Mouse (Mus musculus): ENCODE measurements around the gene Fam163a. TPM values are rescaled to one million over a fixed set of nuclear protein-coding genes. Genes with fewer than 3 reads are reported as not detected.

Gene Fam163a
- total and polyA plus RNA-seq, 2 experiments from 2014 or later = 4.8 to 5.6 TPM

DNA sequence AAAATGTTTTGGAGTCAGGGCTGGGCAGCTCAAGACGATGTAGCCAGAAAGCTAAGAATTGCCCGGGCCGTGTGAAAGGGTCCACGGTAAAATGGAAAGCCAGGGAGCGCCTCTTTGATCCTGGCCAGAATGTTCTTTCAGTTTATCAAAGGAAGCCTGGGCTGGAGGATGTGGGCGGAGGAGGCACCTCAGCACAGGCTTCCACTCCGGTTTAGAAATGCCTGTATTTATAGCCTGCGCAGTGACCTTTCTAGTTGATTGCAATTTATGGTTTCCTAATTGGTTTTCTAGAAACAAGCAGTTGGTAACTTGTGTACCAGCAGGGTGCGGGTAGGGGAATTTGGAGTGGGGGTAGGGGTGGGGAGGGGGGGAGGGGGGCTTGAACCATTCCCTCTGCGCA, 96.4 kb downstream of the Fam163a start:
- Histone ChIP-seq H3K27me3 (ENCODE audit: insufficient read depth, low read length) (no peaks in the 10 kb centered on the region), H3K4me2 (ENCODE audit: low read depth, low read length, poor library complexity, severe bottlenecking) (0 out of 2 replicates have a peak overlapping the region, but pooled peaks have one; percentile 10), H3K4me1 (ENCODE audit: insufficient read depth, low read length) (no peaks in the 10 kb centered on the region), H3K27ac (ENCODE audit: low read depth, low read length) (no peak overlapping the region), H3K9ac (replicated peaks; ENCODE audit: low read length, poor library complexity, severe bottlenecking) (no peak overlapping the region), H3K36me3 (ENCODE audit: insufficient read depth, low read length) (no peaks in the 10 kb centered on the region), H3K4me3 (ENCODE audit: low read depth, low read length) (no peak overlapping the region), H3K9me3 (ENCODE audit: low read length) (no peaks in the 10 kb centered on the region)
- no peak for TF ChIP-seq CTCF (IDR thresholded peaks at IDR 0.05)
- 36% methylated on average over 10 of the region's 10 CpGs for WGBS
- no peak for DNase-seq (ENCODE audit: low spot score)
- no peak for ATAC-seq (ENCODE audit: low FRiP score)

DNA sequence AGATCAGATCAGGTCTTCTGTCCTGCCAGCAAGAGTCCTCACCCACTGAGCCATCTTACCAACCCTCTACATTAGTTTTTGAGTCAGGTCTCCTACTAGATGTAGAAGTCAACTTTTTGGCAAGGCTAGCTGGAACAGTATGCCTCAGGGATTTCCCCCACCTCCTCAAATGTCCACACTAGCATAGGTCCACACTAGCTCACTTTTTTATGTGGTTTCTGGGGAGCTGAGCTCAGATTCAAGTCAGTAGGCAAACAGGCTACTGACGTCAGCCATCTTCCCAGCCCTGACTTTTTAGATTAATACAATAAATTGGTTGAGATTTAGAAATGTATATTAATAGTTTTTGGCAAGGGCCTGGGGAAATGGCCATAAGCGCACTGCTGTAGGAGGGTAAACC, 97.4 kb downstream of the Fam163a start:
- H3K9me3 ChIP-seq (ENCODE audit: low read length) = no peaks in the 10 kb centered on the region
- H3K4me3 ChIP-seq (ENCODE audit: low read depth, low read length) = no peak overlapping the region
- WGBS = 85% methylated on average over 2 of the region's 2 CpGs
- no peak overlapping the region for H3K9ac ChIP-seq (replicated peaks; ENCODE audit: low read length, poor library complexity, severe bottlenecking)
- no peaks in the 10 kb centered on the region for H3K27me3 ChIP-seq (ENCODE audit: insufficient read depth, low read length)
- no peaks in the 10 kb centered on the region for H3K4me1 ChIP-seq (ENCODE audit: insufficient read depth, low read length)
- H3K27ac ChIP-seq (ENCODE audit: low read depth, low read length) = no peak overlapping the region
- H3K4me2 ChIP-seq (ENCODE audit: low read depth, low read length, poor library complexity, severe bottlenecking) = no peak overlapping the region
- H3K36me3 ChIP-seq (ENCODE audit: insufficient read depth, low read length) = no peaks in the 10 kb centered on the region
- no peak for DNase-seq (ENCODE audit: low spot score)
- no peak for TF ChIP-seq CTCF (IDR thresholded peaks at IDR 0.05)
- no peak for ATAC-seq (ENCODE audit: low FRiP score)

DNA sequence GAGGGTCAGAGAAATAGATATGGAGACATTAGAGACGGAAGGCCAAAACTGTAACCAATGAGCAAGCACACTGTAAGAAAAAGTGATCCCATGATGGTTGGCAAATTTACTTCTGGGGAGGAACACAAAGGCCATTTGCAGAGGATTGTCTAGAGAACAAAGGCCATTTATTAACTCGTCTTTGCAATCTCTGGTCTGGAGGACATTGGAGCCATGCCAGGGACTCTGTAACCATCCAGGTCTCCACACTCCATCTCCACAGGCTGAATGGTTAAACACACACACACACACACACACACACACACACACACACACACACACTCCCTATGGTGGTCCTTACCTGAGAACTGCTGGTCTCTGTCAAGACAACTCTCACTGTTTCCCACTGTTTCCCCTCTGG, 99.4 kb downstream of the Fam163a start:
- 80% methylated on average over 2 of the region's 2 CpGs for WGBS
- H3K27me3 ChIP-seq (ENCODE audit: insufficient read depth, low read length) = no peaks in the 10 kb centered on the region
- H3K9me3 ChIP-seq (ENCODE audit: low read length) = no peaks in the 10 kb centered on the region
- DNase-seq (ENCODE audit: low spot score) (no peak), ATAC-seq (ENCODE audit: low FRiP score) (no peak)
- no peak overlapping the region for H3K4me2 ChIP-seq (ENCODE audit: low read depth, low read length, poor library complexity, severe bottlenecking)
- H3K9ac ChIP-seq (replicated peaks; ENCODE audit: low read length, poor library complexity, severe bottlenecking) = no peak overlapping the region
- no peaks in the 10 kb centered on the region for H3K4me1 ChIP-seq (ENCODE audit: insufficient read depth, low read length)
- no peak for TF ChIP-seq CTCF (IDR thresholded peaks at IDR 0.05)
- H3K36me3 ChIP-seq (ENCODE audit: insufficient read depth, low read length) = no peaks in the 10 kb centered on the region
- no peak overlapping the region for H3K27ac ChIP-seq (ENCODE audit: low read depth, low read length)
- H3K4me3 ChIP-seq (ENCODE audit: low read depth, low read length) = no peak overlapping the region

- TF ChIP-seq CTCF (IDR thresholded peaks at IDR 0.05) = no peak
- Histone ChIP-seq H3K36me3 (ENCODE audit: insufficient read depth, low read length) (no peaks in the 10 kb centered on the region), H3K9me3 (ENCODE audit: low read length) (no peaks in the 10 kb centered on the region), H3K27ac (ENCODE audit: low read depth, low read length) (no peak overlapping the region), H3K27me3 (ENCODE audit: insufficient read depth, low read length) (no peaks in the 10 kb centered on the region), H3K4me2 (ENCODE audit: low read depth, low read length, poor library complexity, severe bottlenecking) (no peak overlapping the region), H3K9ac (replicated peaks; ENCODE audit: low read length, poor library complexity, severe bottlenecking) (no peak overlapping the region), H3K4me1 (ENCODE audit: insufficient read depth, low read length) (no peaks in the 10 kb centered on the region), H3K4me3 (ENCODE audit: low read depth, low read length) (no peak overlapping the region)
- 88% methylated on average over 2 of the region's 2 CpGs for WGBS
- DNase-seq (ENCODE audit: low spot score) (no peak), ATAC-seq (ENCODE audit: low FRiP score) (no peak)
Measured at GRCm38 (mm10) chr1:156103763-156104162, 101.1 kb downstream of the Fam163a start.

- H3K9me3 ChIP-seq (ENCODE audit: low read length) = no peaks in the 10 kb centered on the region
- no peaks in the 10 kb centered on the region for H3K27me3 ChIP-seq (ENCODE audit: insufficient read depth, low read length)
- ATAC-seq (ENCODE audit: low FRiP score) (no peak), DNase-seq (ENCODE audit: low spot score) (no peak)
- H3K36me3 ChIP-seq (ENCODE audit: insufficient read depth, low read length) = no peaks in the 10 kb centered on the region
- no peak overlapping the region for H3K27ac ChIP-seq (ENCODE audit: low read depth, low read length)
- no peaks in the 10 kb centered on the region for H3K4me1 ChIP-seq (ENCODE audit: insufficient read depth, low read length)
- 86% methylated on average over 4 of the region's 4 CpGs for WGBS
- H3K4me3 ChIP-seq (ENCODE audit: low read depth, low read length) = no peak overlapping the region
- H3K4me2 ChIP-seq (ENCODE audit: low read depth, low read length, poor library complexity, severe bottlenecking) = no peak overlapping the region
- no peak for TF ChIP-seq CTCF (IDR thresholded peaks at IDR 0.05)
- H3K9ac ChIP-seq (replicated peaks; ENCODE audit: low read length, poor library complexity, severe bottlenecking) = no peak overlapping the region
Measured at GRCm38 (mm10) chr1:156091811-156092210, 113.0 kb downstream of the Fam163a start.

GRCm38 (mm10) chr1:156090042-156090441, 114.8 kb downstream of the Fam163a start:
- no peaks in the 10 kb centered on the region for H3K36me3 ChIP-seq (ENCODE audit: insufficient read depth, low read length)
- no peak for DNase-seq (ENCODE audit: low spot score)
- H3K9me3 ChIP-seq (ENCODE audit: low read length) = no peaks in the 10 kb centered on the region
- TF ChIP-seq CTCF (IDR thresholded peaks at IDR 0.05) = no peak
- no peak overlapping the region for H3K4me3 ChIP-seq (ENCODE audit: low read depth, low read length)
- no peak overlapping the region for H3K4me2 ChIP-seq (ENCODE audit: low read depth, low read length, poor library complexity, severe bottlenecking)
- no peaks in the 10 kb centered on the region for H3K4me1 ChIP-seq (ENCODE audit: insufficient read depth, low read length)
- 57% methylated on average over 4 of the region's 4 CpGs for WGBS
- no peak overlapping the region for H3K27ac ChIP-seq (ENCODE audit: low read depth, low read length)
- H3K9ac ChIP-seq (replicated peaks; ENCODE audit: low read length, poor library complexity, severe bottlenecking) = no peak overlapping the region
- ATAC-seq (ENCODE audit: low FRiP score) = no peak
- no peaks in the 10 kb centered on the region for H3K27me3 ChIP-seq (ENCODE audit: insufficient read depth, low read length)
